In the genomic region with DNA sequence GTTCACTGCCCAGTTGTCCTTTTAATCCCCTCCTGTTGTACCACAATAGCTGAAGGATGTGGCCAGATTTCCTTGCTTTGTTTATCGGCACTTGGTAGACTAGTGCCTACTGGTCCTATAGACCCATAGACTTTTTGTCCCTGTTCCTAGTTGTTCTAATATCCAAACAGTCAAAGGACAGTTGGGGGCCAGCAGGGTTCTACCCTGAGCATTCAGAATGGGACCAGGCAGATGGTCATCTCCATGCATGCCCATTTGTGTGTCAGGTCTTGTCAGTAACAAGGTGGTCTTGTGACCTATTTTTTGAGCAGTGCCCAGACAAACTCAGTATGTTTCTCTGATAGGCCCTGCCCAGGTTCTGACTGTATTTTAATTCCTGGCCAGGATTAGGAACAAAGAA, we compare ENCODE assay signal across 8 mouse cellular contexts. TPM values are rescaled to one million over a fixed set of nuclear protein-coding genes. Genes with fewer than 3 reads are reported as not detected.
A peak's percentile ranks its signal among the peaks of the same experiment; 100 is the strongest.
DNase-seq lines count a peak whose midpoint lies in the region; ATAC-seq and TF ChIP-seq lines count a peak whose summit lies in the region.
"Had no signal": no experiment of that assay in that cellular context is flagged by ENCODE, and none has a peak within 500 bp of the region (broad histone marks: within the 10 kb centered on the region; RNA-seq: fewer than 3 reads in every experiment).

No protein-coding gene starts in this region.

- H3K9me3 ChIP-seq in embryonic facial prominence, embryonic 11.5 days (replicated peaks; ENCODE audit: control insufficient read depth, low read length) = no peaks in the 10 kb centered on the region
- H3K9me3 ChIP-seq in intestine, embryonic 16.5 days (ENCODE audit: control insufficient read depth, low read length) = no peaks in the 10 kb centered on the region
- H3K9me3 ChIP-seq in neural tube, embryonic 15.5 days (replicated peaks) = no peaks in the 10 kb centered on the region

- no peak overlapping the region for H3K27ac ChIP-seq in embryonic facial prominence, embryonic 11.5 days (replicated peaks; ENCODE audit: low read depth, low read length)
- peak overlapping the region; percentile 96 for H3K27ac ChIP-seq in intestine, embryonic 16.5 days (ENCODE audit: low read length)
- peak overlapping the region; percentile 88 for H3K27ac ChIP-seq in neural tube, embryonic 15.5 days (replicated peaks)

- no peak for TF ChIP-seq POLR2A in lung, adult 2 months (IDR thresholded peaks at IDR 0.05; ENCODE audit: borderline replicate concordance, extremely low read depth, low read depth, low read length)

- peaks cover 2% of the 10 kb centered on the region for H3K36me3 ChIP-seq in embryonic facial prominence, embryonic 11.5 days (replicated peaks; ENCODE audit: control insufficient read depth, insufficient read depth, low read depth, low read length)
- H3K36me3 ChIP-seq in intestine, embryonic 16.5 days (ENCODE audit: control insufficient read depth, insufficient read depth, low read length) = peaks cover 9% of the 10 kb centered on the region; the same call in 1 of the 2 replicates
- H3K36me3 ChIP-seq in neural tube, embryonic 15.5 days = peaks cover 28% of the 10 kb centered on the region

- TF ChIP-seq CTCF in lung, adult 2 months (IDR thresholded peaks at IDR 0.05; ENCODE audit: insufficient read depth, low read length) = no peak

- DNase-seq in lung, adult 2 months = no peak
- no peak for DNase-seq in lung, adult 18-20 months
- DNase-seq in embryonic facial prominence, embryonic 11.5 days (ENCODE audit: low spot score) = no peak
- DNase-seq in embryo, embryonic 10.5 days (ENCODE audit: low spot score) = no peak
- no peak for DNase-seq in left cerebral cortex, adult 9 months (ENCODE audit: low spot score in 2 of 2)

- H3K4me2 ChIP-seq in embryonic facial prominence, embryonic 11.5 days (ENCODE audit: low read depth, low read length) = peak overlapping the region; percentile 82
- H3K4me2 ChIP-seq in intestine, embryonic 16.5 days (ENCODE audit: low read depth, low read length) = peak overlapping the region; percentile 70
- H3K4me2 ChIP-seq in neural tube, embryonic 15.5 days = peak overlapping the region; percentile 74

- H3K9ac ChIP-seq in embryonic facial prominence, embryonic 11.5 days (replicated peaks; ENCODE audit: low read length) = peak overlapping the region; percentile 78
- peak overlapping the region; percentile 86 for H3K9ac ChIP-seq in intestine, embryonic 16.5 days (ENCODE audit: low read depth, low read length)
- H3K9ac ChIP-seq in neural tube, embryonic 15.5 days (replicated peaks) = peak overlapping the region; percentile 89

- H3K4me1 ChIP-seq in lung, adult 2 months (ENCODE audit: control insufficient read depth, insufficient read depth, low read length) = peaks cover 35% of the 10 kb centered on the region
- peaks cover 9% of the 10 kb centered on the region; the same call in 1 of the 2 replicates for H3K4me1 ChIP-seq in embryonic facial prominence, embryonic 11.5 days (ENCODE audit: control insufficient read depth, insufficient read depth, low read length)
- peaks cover 41% of the 10 kb centered on the region for H3K4me1 ChIP-seq in intestine, embryonic 16.5 days (ENCODE audit: control insufficient read depth, insufficient read depth, low read length)
- H3K4me1 ChIP-seq in neural tube, embryonic 15.5 days = peaks cover 60% of the 10 kb centered on the region

- WGBS in lung, adult 2 months = 18% methylated on average over 1 of the region's 1 CpGs
- 43% methylated on average over 1 of the region's 1 CpGs for WGBS in embryonic facial prominence, embryonic 11.5 days
- 39% methylated on average over 1 of the region's 1 CpGs for WGBS in intestine, embryonic 16.5 days
- 44% methylated on average over 1 of the region's 1 CpGs for WGBS in neural tube, embryonic 15.5 days

- H3K4me3 ChIP-seq in lung, adult 2 months (replicated peaks; ENCODE audit: extremely low read depth, low read depth, low read length) = peak overlapping the region; percentile 82
- H3K4me3 ChIP-seq in embryonic facial prominence, embryonic 11.5 days (ENCODE audit: low read depth, low read length) = peak overlapping the region; percentile 68
- peak overlapping the region; percentile 71 for H3K4me3 ChIP-seq in intestine, embryonic 16.5 days (ENCODE audit: low read length)
- H3K4me3 ChIP-seq in neural tube, embryonic 15.5 days (replicated peaks) = peak overlapping the region; percentile 70

- no peaks in the 10 kb centered on the region for H3K27me3 ChIP-seq in embryonic facial prominence, embryonic 11.5 days (ENCODE audit: control insufficient read depth, insufficient read depth, low read length)
- no peaks in the 10 kb centered on the region for H3K27me3 ChIP-seq in intestine, embryonic 16.5 days (replicated peaks; ENCODE audit: control insufficient read depth, insufficient read depth, low read length)
- peaks cover 16% of the 10 kb centered on the region; the same call in 1 of the 2 replicates for H3K27me3 ChIP-seq in neural tube, embryonic 15.5 days (replicated peaks)

- ATAC-seq in embryonic facial prominence, embryonic 11.5 days (replicated peaks; ENCODE audit: insufficient number of reproducible peaks, low FRiP score, low TSS enrichment, low read depth) = no peak
- no peak for ATAC-seq in intestine, embryonic 16.5 days
- ATAC-seq in neural tube, embryonic 15.5 days (ENCODE audit: low FRiP score) = no peak; the same call in 1 of the 2 replicates

RNA-seq across cellular contexts. Expression of a gene that starts 0.7 kb away (rescaled TPM):
- 9.8 and 12.4 TPM in 2 replicates for polyA plus RNA-seq in lung, adult 2 months (2012; rRNA removed)
- 29.6 and 30.9 TPM in 2 replicates for polyA plus RNA-seq in embryonic facial prominence, embryonic 11.5 days (2014; fragmentation: Nextera tagmentation; extraction: Ambion mirVana)
- 32.6 and 33.8 TPM in 2 replicates for polyA plus RNA-seq in intestine, embryonic 16.5 days (2015; fragmentation: Nextera tagmentation; extraction: Ambion mirVana)
- polyA plus RNA-seq in neural tube, embryonic 15.5 days (2015; fragmentation: Nextera tagmentation; extraction: Ambion mirVana) = 33.9 and 37.8 TPM in 2 replicates

RNA-seq across cellular contexts. Expression of a gene that starts 4.9 kb away (rescaled TPM):
- 183 and 195 TPM in 2 replicates for polyA plus RNA-seq in lung, adult 2 months (2012; rRNA removed)
- 21.6 and 24.0 TPM in 2 replicates for polyA plus RNA-seq in embryonic facial prominence, embryonic 11.5 days (2014; fragmentation: Nextera tagmentation; extraction: Ambion mirVana)
- polyA plus RNA-seq in intestine, embryonic 16.5 days (2015; fragmentation: Nextera tagmentation; extraction: Ambion mirVana) = 50.3 and 51.5 TPM in 2 replicates
- polyA plus RNA-seq in neural tube, embryonic 15.5 days (2015; fragmentation: Nextera tagmentation; extraction: Ambion mirVana) = 23.8 and 28.4 TPM in 2 replicates

RNA-seq across cellular contexts. Expression of a gene that starts 21.8 kb away (rescaled TPM):
- 12.5 and 16.5 TPM in 2 replicates for polyA plus RNA-seq in lung, adult 2 months (2012; rRNA removed)
- 91.8 and 94.6 TPM in 2 replicates for polyA plus RNA-seq in embryonic facial prominence, embryonic 11.5 days (2014; fragmentation: Nextera tagmentation; extraction: Ambion mirVana)
- 40.7 and 45.6 TPM in 2 replicates for polyA plus RNA-seq in intestine, embryonic 16.5 days (2015; fragmentation: Nextera tagmentation; extraction: Ambion mirVana)
- polyA plus RNA-seq in neural tube, embryonic 15.5 days (2015; fragmentation: Nextera tagmentation; extraction: Ambion mirVana) = 45.6 and 54.3 TPM in 2 replicates

RNA-seq across cellular contexts. Expression of a gene that starts 27.0 kb away (rescaled TPM):
- 1.4 and 2.3 TPM in 2 replicates for polyA plus RNA-seq in lung, adult 2 months (2012; rRNA removed)
- polyA plus RNA-seq in embryonic facial prominence, embryonic 11.5 days (2014; fragmentation: Nextera tagmentation; extraction: Ambion mirVana) = 0.08 TPM in 1 of 2 replicates, not detected in the other
- 0.02 and 0.11 TPM in 2 replicates for polyA plus RNA-seq in intestine, embryonic 16.5 days (2015; fragmentation: Nextera tagmentation; extraction: Ambion mirVana)
- 1.5 TPM in 1 of 2 replicates, not detected in the other for polyA plus RNA-seq in neural tube, embryonic 15.5 days (2015; fragmentation: Nextera tagmentation; extraction: Ambion mirVana)
- polyA plus RNA-seq: brain, embryonic 14.5 days had no signal

RNA-seq across cellular contexts. Expression of a gene that starts 40.5 kb away (rescaled TPM):
- 77.9 and 85.7 TPM in 2 replicates for polyA plus RNA-seq in lung, adult 2 months (2012; rRNA removed)
- polyA plus RNA-seq in embryonic facial prominence, embryonic 11.5 days (2014; fragmentation: Nextera tagmentation; extraction: Ambion mirVana) = 23.4 and 28.7 TPM in 2 replicates
- 28.3 and 34.6 TPM in 2 replicates for polyA plus RNA-seq in intestine, embryonic 16.5 days (2015; fragmentation: Nextera tagmentation; extraction: Ambion mirVana)
- polyA plus RNA-seq in neural tube, embryonic 15.5 days (2015; fragmentation: Nextera tagmentation; extraction: Ambion mirVana) = 38.8 and 42.5 TPM in 2 replicates
